Mouse (Mus musculus) cerebellum, adult 8-10 months (tissue): ENCODE results near the gene Amph.
"Not testable (repeated sequence)": the region's sequence is repeated elsewhere in the genome, so short reads cannot be mapped to it uniquely, and the experiment has no call there.

Source experiments
- DNase-seq: peaks from one replicate; pipeline ENCODE4 v3.0.0; 2022

Gene Amph

DNA sequence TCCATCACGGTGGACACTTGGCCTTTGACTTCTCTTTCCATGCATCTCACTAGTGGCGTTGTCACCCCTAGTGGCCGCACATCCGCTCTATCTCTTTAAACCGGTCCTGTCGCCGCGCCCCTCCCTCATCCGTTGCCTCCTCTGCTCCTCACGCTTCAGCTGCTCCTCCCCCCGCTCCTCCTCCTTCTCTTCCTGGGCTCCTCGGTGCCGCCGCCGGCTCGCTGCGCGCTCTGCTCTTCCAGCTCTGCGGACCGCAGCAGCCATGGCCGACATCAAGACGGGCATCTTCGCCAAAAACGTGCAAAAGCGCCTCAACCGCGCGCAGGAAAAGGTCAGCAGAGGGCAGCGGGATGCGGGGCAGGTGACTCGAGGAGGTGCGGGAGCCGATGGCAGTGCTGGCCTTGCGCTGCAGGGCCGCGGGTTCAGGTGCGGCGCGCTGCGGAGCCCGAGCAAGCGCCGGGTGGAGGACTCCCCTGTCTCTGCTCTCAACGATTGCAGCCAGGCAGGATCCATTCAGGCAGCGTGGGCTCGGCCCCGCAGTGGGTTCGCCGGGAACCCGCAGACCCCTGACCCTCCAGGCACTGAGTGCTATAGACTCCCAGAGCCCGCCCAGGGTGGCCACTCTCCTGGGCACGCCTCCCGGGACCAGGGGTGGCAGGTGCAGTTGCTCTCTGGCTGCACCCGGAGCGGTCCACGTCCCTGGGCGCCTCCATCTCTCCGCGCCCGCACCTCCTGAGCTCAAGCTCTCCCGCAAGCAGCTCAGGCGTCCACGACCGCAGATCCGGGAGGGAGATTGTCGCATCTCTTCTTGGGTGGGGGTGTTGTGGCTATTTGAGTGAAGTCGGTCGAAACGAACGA is at the start of gene Amph:
Gene Amph (plus strand): TSS at position 35 of the 858 bp plus-strand sequence.
- peak; percentile 91 for DNase-seq

DNA sequence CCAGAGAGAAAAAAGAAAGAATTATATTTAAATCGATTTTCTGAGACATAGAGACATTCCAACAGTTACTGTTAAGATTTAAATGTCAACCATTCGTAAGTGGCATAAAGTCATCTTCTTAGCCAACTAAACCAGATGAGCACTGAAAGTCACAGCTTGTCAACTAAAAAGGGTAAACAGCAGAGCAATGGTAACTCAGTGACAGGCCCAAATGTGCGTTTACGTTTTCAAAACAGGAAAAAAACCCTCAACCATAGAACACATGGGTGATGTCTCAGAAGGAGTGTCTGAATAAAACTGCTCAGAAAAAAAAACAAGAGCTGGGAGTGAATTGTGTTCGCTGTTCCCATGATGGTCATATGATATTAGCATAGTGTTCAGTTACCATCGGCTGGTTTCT is 44.4 kb upstream of the Amph start:
- no peak for DNase-seq

DNA sequence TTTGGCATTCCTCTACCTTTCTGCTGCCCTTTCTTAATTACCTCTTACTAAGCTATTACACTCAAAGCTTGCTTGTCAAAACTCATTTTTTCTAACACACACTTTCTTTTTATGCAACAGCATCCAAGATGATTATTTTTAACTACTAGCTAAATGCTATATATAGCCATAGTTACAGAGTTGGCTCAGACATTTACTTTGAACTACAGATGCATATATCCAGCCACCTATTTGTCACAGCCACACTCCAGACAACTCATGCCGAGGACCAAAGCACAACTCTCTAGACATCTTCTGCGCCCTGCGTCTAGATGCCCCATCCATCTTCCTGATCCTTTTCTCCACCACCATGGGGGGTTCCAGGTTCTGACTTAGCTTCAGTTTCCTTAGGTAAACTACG is 33.2 kb upstream of the Amph start:
- no peak for DNase-seq

DNA sequence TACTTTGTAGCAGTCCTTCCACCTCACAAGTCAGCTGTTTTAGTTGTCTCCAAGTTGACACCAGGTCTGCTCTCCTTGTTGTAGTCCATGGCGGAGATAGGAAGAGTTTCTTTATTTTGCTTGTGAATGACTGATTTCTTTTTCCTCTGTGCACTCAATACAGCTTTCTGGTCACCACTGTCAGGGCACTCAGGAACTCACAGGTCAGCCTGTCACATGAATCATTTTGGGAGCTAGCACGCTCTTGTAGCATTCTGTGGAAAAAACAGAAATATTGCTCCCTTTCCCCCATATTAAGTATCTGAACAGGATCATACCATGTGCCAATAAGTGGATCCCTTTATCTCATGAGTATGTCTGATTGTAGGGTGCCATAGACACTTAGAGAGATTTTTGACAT is 14.8 kb upstream of the Amph start:
- not testable (repeated sequence) for DNase-seq

DNA sequence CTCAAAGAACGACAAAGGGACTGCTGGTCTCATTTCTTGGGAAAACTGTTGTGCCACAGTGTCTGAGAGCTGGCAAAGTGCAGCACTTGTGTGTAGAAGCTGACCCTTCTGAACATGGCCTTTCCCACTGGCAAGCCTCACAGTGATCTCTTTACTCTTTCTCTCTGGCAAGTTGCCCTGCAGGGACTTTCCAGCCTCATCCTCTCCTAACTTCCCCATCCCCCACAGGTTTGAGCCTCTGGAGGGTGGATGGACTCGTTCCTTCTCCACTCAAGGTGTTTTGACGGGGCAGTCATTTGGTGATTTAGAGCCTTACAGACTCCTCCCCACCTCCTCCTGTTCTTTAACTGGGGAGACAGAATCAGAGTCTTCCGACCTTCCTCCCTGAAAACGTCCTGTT is 319 bp upstream of the Amph start:
- DNase-seq: peak; percentile 53

DNA sequence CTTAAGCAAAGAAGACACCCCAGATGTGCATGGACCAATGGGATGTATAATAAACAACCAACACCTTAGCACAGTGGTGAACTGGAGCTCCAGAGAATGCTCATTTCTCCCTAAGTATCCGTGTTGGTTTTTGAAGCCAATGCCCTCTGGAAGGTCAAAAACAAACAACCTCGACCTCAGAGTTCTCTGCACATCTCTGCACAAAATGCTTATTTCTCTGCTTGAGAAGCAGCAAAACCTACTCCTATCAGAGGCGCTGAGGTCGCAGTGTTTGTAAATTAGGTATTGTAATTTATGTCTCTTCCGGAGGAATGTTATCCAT is 985 bp downstream of the Amph start:
- no peak for DNase-seq

DNA sequence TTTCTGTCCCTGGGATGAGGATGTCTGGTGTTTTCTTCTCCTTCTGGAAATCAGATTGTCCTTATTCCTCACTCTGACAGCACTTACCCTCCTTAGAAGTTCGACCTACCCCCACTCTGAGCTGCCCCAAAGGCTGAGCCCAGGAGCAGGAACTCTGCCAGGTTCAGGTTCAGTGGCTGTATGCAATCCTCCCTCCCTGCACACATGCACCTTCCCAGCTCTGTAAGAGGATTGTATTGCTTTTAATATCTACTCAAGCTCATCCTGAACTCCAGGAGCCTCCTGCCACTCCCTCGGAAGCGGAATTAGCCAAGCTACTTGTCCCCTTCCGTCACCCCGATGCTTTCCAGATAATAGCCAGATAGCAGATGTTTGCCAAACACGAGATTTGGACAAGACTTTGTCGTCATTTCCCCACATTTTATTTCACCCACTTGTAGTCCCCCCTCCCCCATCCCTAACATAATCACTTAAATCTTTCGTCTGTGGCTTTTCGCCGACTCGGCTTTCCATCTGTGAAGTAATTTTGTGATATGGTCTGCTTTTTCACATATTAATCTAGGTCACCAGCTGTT is 1.7 kb downstream of the Amph start:
- DNase-seq: peak; percentile 57

DNA sequence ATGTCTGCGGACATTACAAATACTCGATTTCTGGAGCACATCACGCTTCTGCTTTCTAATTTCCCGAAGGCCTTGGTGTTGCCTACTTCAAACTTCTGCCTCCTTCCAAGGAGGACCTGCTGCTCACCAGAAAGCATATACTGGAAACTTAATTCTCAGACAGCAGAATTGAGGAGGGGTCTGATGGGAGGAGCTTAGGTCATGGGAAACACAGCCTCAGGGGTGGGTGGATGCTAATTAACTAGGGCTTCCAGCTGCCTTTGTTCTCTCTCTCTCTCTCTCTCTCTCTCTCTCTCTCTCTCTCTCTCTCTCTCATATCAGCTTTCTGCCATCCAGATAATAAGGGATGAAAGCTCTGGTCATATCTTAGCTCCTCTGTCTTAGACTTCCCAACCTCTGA is 5.6 kb downstream of the Amph start:
- no peak for DNase-seq

DNA sequence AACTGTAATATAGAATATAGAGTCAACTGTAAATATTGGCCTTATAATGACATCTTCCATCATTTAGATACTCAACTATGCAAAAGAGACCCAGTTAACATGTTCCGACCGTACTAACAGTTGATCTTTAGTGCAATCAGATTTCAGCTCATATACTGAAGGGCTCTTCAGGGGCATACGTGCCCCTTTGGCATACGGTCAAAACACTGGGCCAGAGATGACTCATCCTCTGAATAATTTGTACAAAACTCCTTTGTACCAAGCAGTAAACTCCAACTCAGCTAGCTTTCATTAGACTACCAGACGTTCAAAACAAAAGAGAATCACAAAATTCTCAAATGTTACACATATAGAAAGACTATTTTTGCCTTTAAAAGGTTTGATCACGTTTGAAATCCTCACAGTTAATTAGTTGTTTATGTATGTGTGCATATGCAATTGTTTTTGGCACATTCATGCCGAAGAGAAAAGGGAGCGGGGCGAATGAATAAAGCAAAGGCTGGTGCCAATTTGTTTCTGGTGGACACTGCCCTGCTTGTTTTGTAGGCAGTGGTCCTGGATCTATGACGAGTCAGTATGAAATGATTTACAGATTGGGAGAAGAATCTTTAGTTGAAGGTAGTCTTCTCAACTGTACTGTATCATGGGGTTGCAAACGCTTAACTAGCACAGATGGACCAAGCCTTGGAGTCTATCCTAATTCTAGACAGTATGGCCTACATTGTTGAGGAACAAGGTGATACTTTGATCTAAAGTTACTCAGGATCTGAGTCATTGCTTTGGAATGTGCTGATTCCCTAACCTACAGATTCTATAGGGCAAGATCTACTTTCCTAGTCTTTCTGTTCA is 8.3 kb downstream of the Amph start:
- no peak for DNase-seq

DNA sequence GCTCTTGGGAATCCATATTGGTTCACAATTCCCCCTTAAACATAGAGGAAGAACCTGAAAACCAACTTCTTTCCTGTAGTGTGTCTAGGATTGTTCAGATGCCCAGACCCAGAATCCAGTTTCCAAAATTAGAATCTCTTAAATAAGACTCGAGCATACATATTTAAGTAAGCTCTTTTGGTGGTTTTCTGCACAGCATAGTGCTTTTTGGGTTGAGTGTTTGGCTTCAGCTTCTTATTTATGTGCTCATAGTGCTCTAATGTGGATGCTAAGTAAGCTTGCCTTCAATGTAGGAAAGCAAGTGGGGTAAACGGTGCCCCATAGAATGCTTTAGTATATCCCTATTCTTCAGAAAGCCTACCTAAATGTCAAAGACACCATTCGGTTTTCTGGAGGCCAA is 9.0 kb downstream of the Amph start:
- no peak for DNase-seq

DNA sequence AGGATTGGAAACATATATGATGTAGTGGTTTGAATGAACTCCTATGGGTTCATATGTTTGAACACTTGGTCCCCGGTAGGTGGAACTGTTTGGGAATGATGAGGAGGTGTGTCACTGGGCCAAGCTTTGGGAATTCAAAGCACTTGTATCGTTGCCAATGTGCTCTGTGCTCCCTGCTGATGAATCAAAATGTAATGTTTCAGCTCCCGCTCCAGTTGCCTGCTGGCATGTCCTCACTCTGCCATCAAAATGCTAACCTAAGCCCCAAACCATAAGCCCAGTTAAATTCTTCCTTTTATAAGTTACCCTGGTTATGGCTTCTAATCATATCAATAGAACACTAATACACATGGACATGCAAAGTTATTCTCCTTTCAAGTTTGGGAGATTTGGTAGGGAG is 24.6 kb downstream of the Amph start:
- DNase-seq: no peak

DNA sequence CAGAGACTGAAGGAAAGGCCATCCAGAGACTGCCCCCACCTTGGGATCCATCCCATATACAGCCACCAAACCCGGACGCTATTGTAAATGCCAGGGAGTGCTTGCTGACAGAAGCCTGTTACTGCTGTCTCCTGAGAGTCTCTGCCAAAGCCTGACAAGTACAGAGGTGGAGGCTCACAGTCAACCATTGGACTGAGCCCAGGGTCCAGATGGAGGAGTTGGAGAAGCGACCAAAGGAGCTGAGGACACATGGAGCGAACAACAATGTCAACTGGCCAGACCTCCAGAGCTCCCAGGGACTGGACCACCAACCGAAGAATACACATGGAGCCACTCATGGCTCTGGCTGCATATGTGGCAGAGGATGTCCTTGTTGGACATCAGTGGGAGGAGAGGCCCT is 26.3 kb downstream of the Amph start:
- peak; percentile 41 for DNase-seq

DNA sequence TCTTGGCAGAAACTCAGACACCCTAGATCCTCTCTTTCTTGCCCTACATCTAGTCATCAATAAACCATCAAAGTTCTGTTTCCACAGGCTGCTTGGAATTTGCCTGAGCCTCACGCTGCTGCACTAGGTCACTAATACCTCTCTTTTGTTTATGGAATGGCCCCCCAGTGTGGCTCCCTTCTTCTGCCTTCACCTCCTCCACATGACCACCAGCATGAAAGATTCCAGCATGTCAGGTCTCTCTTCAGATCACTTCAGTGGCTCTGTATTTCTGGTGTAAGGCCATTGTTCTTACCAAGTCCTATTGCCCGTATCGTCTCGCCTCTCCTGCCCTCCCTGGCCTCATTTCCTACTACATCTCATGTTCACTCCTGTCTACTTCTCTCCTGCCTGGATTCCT is 39.3 kb downstream of the Amph start:
- DNase-seq: no peak

DNA sequence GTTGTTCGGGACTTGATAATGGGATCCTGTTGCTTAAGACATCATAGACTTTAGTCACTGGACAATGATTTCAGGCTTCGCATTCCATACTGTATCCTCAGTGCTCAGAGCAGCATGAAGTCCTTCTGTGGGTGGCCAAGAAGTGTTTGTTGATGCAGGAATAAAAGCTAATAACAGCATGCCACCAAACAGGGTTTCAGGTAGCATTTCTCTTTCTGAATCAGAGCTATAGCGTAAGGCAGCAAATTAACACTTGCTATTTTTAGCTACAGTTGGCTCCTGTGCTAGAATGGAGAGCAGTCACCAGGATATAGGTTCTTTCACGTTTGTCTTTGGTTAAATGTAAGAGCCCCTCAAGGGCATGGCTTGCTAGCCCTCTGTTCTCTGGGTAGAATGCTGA is 40.3 kb downstream of the Amph start:
- DNase-seq: no peak

DNA sequence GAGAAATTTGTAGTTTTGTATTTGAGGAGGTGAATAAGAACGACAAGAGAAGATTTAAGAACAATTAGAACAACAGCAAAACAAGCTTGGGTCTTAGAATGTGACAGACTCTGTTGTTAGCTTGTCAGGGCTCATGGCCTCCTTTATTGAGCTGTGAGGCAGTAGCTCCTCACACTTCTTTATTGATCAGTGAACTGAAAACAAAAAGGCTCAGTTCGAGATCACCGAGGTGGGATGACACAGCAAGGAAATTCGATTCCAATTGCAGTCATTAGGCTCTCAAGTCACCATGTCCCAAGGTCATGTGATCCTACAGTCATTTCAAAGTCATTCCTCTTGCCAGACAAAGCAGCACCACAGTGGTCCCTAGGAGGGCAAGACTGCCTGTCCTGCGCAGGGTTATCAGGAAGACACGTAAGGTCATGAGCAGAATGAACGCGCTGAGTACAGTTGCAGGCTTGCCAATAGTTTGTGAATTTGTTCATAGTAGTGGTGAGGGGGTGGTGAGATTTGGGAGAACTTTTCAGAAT is 41.2 kb downstream of the Amph start:
- DNase-seq: no peak

DNA sequence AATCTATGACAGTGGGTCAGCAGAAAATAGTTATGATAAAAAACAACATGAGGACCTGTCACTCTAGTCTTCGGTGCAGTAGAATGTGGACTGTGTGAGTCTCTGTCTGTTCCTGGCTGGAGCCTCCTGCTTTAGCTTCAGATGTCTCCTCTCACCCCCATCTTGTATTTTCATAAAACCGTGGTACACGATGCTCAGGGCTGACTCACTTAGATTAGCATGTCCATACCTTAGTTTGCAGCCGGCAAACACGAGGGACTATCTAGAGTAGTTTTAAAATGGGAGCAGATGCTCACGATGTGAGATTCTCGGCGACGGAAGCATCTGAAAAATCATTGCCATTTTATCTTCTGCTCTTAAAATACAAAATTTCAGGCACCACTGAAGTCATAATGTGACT is 54.5 kb downstream of the Amph start:
- DNase-seq: no peak

DNA sequence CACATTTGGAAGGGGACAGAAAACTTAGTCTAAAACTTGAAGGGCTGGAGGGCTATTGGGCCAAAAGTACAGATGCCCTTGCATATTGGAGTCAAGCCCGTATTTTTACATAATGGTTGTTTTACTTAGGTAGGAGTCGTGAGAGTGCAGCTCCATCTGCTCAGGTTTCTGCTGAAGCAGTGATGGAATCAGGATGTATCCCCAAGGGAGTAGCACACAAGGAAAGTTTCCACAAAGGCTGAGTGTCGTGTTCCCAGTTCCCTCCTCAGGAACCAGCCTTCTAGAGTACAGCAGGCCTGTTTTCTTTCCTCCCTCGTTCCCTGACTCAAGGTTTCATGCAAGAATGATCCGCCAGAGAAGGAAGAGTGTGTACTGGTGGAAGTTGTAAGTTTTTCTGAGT is 56.4 kb downstream of the Amph start:
- no peak for DNase-seq

DNA sequence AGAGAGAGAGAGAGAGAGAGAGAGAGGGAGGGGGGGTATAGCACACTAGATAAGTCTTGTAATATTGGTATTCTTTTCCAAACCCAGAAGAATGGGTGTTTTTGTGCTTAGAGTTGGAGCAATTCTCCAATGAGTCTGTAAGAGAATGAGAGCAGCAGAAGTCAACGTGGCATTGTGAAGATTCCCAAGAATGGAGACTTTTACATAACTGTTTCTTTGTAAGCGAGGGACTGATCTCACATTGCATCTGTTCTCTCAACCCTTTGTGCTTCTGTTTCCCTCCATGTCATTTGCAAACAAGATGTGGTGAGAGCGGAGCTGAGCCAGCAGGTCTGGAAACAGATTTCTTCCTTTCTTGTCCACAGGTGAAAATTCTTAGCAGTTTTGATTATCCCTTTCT is 60.4 kb downstream of the Amph start:
- no peak for DNase-seq

DNA sequence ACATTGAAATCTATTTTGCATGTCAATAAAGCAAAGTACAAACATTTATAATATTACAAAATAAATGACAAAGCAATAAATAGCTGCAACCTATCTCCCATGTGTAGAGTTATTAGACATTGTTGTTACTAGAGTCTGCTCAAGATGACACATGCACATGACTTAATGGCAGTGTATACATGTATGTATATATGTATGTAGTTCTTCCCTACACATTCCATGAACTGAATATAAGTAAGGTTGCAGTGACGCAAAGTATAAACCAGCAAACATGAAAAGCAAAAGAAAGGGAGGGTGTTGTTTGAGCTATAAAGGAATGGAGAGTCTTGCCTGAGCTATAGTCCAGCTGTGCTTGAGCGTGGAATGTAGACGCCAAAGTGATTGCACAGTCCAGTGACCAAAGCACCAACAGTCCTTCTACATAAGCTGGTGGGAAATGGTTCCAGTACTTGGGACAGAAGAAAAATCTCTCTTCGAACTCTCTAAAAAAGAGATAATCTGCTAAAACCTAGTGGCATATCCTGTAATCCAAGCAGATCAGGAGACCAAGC is 66.9 kb downstream of the Amph start:
- DNase-seq: no peak

DNA sequence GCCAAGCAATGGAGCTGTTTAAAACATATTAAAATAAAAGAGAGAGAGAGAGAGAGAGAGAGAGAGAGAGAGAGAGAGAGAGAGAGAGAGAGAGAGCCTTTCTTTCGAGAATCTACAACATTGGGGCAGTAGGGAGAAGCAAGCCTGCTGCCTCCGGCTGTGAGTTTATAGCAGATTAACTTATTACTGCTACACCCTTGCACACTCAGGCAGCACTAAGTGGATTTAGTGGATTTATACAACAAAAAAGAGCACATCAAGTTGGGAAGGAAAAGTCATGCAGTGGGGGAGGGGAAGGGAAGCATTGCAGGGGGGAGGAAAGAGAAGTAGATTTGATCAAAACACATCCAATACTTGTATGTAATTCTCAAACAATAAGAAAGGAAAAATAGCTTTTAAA is 73.5 kb downstream of the Amph start:
- no peak for DNase-seq

DNA sequence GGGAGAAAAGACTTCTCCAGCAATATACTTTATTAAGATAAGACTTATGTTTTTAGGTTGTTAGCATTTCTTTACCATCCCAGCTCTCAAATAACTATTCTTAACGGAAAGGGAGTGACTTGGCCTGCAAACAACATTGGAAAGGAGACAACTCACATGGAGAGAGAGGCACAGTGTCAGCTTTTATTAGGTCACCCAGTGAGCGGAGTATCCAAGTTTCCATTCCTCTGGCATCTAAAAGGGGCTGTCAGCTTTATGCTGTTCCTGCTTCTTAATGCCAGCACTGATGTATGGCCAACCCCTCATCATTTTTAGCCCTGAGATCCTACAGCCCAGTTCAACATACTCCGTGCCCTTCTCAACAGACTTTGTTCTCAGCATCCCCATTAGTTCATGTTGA is 74.3 kb downstream of the Amph start:
- peak; percentile 76 for DNase-seq

DNA sequence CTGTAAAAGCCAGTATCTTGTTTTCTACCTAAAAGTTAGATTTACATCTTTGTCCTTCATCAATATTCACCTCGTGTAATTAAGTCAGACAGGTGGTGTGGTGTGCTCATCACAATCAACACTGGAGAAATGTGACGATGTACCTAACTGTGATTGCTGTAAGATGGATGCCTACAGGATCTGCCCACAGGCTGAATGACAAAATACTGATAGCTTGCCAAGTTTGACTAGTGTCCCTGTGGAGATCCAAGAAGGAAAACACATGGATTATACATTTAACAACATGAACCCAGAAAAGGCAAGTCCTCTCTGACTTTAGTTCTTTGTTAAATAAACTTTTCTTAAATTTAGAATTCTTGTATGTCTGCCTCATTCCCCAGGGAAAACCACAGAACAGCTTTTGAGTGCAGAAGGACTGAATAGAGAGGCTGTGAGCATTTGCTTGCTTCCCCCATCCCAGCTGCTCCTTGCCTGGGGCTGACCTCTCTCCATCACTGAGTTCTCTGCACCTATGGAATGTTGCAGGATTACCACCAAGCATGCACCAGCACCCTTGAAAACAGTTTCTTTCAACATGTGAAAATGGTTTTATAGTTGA is 77.2 kb downstream of the Amph start:
- peak; percentile 44 for DNase-seq

DNA sequence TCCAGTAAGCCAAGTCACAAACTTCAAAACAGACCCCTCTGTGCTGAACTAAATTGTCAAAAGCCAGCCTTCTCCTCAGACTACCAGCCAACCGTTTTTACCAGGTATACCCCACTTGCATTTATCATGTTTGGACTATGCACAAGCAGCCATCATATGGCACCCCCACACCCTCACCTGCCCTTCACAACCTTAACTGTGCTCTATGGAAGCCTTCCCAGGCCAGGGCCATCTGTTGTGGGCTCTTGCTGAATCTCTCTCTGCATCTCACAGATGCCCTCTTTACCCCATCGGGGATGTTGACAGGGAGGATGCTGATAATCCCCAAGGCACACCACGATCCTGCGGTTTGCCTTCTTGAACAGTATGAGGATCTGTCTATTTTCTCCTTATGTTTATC is 77.9 kb downstream of the Amph start:
- peak; percentile 73 for DNase-seq
